Mouse (Mus musculus): ENCODE measurements around the gene Ankrd24.
"Not testable (repeated sequence)": the region's sequence is repeated elsewhere in the genome, so short reads cannot be mapped to it uniquely, and the experiment has no call there.

Ankrd24 gene

DNA sequence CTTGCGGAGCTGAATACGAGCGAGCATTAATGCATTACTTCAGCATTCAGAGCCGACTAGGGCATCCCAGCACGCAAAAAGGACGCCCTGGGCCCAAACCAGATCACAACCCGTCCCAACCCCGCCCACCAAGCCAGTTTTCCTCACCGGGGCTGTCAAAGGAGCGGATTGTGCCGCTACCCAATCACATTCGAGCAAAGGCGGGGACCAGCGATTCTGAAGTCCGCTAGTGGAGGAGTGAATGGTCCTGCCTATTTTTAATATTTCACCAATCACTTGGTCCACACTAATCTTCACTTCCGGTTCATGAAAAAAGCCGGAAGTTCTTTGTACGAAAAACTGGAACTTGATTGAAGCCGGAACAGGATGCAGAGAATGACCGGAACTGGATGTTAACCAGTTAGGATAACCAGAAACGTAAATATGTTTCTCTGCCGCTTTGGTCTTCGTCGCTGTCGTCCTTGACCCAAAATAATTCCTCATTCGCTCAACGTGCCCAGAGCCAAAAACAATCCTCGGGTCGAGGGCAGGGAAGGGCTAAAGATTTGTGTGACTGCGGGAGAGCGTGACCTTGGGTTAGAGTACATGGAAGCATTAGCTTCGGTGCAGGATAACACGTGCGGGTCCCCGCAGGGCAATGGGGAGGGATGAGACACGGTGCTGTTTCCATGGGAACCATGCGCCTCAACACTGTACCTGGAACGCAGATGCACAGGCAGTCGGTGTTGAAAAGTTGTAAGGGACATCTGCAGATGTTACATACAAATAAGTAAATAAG, 22.2 kb upstream of the Ankrd24 start, which contains the start of gene BC025920:
BC025920 (plus strand) TSS at position 297 of the 778 bp plus-strand sequence.
- DNase-seq, result peak; percentile 80 to 85

DNA sequence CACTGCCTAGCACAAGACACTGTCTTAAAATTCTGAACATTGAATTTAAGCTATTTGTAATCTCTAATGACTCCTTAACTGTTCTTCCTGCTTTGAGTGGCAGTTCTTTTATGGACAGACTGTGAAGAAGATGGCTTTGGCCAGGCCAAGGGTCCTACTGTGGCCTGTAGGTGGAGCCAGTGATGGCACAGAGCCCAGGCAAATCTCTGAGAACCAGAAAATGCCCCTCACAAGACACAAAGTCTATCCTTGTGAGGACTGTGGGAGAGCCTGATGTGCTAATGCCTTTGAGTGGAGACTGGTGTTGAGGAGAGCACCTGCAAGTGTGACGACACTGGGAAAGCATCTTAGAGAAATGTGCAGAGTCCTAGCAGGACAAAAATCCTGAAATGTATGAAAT, 20.0 kb upstream of the Ankrd24 start:
- no peak for DNase-seq

DNA sequence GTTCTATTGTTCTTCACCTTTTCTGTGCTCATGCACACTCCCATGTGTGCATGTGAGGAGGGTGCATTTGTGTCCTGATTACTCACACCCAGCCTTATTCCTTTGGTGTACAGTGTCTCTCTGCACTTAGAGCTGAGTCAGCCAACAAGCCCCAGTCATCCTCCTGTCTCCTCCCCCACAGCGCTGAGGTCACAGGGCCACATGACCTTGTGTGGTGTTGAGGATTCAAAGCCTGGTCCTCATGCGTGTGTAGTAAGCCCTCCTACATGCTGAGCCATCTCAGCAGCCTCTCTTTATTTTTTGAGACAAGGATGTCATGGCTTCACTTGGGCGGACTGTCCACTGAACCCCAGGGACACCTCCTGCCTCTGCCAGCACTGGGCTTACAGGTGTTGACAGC, 15.6 kb upstream of the Ankrd24 start:
- DNase-seq, result no peak

DNA sequence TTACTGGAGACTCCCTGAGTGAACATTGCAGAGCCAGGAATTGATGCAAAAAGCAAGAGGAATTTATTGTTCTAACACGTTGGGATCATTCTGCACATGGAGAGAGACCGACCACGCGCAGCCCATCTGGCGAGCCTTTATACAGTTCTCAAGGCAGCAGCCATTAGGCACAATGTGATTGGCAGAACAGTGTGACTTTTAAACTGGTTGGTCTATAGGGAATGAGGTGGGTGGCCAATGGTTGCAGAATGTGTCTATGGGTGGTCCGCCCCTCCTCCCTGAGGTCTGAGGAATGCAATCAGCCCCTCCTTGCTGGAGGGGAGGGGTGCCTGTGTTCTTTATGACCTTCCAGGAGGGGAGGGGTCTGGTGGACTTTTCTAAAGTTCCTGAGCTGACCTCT, 12.9 kb upstream of the Ankrd24 start:
- DNase-seq, result no peak

DNA sequence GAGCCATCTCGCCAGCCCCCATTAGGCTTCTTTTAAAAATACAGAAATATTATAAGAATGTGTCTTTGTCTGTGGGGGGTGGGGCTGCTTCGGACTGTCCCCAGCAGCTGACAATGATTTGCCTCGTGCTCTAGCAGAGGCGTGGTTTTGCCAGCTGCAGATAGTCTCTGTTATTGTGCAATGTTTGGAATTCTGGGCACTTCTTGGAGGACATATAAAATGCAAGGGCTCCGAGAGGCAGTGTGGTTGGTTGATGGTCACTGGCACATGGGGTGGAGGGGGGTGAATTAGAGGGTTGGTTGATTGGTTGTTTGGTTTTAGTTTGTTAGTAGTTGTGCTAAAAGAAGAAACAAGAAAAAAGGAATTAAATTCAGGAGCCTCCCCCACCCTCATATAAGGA, 8.4 kb upstream of the Ankrd24 start:
- no peak for DNase-seq

DNA sequence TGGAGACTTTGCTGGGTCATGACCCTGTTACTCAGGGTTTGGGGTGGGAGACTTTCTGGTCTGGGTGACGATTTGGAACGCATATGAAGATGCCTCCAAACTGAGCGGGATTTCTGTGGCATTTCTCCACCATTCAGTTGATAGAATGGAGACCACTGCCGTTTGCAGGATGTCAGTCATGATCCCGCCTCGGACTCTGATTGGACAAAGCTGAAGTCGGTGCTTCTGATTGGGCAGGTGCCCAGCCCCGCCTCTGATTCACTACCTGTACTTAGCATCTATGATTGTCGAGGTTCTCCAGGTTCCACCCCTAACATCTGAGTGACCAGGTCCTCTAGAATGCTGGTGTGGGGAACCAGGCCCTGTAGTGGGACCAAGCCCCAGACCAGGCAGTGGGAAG, 7.6 kb upstream of the Ankrd24 start:
- DNase-seq, result no peak

DNA sequence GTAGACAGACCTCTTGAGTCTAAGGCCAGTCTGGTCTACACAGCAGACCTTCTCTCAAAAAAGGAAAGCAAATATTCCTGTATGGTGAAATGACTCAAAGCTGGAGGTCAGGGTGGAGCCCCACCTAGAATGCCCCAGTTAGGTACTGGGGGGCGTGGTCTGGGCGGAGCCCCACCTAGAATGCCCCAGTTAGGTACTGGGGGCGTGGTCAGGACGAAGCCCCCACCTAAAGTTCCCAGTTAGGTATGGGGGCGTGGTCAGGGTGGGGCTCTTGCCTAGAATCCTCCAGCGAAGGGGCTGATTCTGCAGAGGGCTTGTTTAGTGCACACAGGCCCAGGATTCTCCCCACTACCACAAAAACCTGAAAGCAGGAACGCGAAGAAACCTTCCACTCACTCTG, 4.9 kb upstream of the Ankrd24 start:
- no peak for DNase-seq

DNA sequence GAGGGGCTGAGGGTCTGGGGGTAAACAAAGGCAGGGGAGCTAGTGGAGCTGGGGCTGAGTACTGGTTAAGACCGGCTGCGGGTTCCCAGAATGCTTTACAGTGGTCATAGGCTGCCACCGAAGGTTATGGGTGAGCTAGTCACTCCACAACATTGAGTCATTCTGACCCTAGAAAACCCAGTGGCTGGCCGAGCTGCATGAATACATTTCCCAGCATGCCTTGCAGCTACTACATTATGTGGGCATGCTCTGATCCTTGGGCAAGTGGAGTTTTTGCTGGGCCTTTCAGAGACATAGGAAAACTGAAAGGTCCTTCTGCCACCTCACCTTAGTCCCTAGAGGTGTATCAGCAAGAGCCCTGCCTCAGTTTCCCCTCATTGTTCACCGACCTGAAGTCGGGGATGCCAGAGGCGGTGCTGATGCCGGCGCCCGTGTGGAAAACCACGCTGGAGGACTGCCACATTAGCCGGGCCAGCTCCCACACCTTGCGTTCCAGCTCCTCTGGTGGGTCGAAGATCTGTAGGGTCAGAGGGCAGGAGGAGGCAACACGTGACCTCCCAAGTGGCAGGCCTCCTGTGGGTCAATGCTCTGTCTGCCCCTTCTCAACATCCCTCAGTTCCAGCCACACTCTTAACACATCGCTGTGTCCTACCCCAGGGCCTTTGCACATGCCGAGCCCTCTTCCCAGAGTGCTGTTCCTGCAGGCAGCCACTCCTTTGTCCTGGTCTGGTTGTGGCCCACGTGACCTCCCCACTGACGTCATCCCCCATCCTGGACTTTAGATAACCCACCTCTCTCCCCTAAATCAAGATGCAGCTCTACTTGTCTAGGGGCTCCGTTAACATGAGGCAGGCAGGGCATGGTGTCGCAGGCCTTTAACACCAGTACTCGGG, 2.0 kb upstream of the Ankrd24 start:
- DNase-seq, result no peak

DNA sequence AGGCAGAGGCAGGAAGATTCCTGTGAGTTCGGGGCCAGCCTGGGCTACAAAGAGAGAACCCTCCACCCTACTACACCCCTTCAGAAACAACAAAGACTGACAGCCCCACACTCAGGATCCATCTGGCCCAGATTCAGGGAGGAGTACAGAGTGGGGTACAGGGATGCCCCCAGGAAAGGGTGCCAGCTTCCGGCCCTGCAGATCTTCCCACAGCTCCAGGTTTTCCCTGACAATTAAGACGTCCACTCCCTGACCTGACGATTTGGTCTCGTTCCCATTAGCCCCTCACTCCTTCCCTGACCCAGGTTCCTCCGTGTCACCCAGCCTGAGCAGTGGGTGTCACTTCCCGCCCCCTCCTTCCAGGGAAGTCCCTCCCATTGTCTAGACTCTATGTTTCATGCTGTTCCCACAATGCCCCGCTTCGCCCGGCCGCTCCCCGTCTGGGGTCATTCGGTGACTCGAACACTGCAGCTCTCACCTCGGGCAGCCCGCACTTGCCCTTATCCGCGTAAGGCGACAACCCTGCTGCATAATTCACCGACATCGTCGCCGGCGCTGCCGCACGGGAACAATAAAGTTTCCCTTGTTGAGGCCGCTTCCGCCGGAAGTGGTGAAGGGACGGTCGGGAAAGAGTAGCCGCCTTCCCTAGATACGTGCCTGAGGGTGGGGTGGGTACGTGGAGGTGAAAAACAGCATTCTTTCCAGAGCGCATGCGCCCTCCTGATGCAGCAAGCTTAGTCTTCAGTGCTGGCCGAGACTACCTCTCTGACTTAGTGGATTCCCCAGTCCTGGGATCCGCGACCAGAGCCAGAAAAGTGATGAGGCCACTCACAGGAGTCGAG, 1.1 kb upstream of the Ankrd24 start, which contains the start of gene Sirt6:
Sirt6 (minus strand) TSS at position 804 of the 842 bp plus-strand sequence.
- peak; percentile 90 to 94 for DNase-seq

DNA sequence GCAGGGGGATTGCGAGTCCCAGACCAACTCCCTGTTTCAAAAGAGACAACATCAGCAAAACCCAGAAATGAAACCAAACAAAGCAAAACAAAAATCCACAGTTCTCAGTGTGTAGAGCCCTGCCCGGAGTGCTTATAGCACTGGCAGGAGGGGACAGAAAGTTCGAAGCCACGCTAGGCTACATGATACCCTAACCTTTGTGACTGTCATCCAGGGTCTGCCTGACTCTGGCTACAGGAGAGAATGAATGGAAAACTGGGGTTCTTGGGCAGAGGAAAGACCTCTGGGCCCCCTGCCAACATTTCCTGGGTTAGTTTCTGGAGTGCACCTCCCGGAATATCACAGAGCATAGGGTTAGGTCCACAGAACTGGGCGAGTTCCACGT, 512 bp upstream of the Ankrd24 start:
- DNase-seq, result no peak

DNA sequence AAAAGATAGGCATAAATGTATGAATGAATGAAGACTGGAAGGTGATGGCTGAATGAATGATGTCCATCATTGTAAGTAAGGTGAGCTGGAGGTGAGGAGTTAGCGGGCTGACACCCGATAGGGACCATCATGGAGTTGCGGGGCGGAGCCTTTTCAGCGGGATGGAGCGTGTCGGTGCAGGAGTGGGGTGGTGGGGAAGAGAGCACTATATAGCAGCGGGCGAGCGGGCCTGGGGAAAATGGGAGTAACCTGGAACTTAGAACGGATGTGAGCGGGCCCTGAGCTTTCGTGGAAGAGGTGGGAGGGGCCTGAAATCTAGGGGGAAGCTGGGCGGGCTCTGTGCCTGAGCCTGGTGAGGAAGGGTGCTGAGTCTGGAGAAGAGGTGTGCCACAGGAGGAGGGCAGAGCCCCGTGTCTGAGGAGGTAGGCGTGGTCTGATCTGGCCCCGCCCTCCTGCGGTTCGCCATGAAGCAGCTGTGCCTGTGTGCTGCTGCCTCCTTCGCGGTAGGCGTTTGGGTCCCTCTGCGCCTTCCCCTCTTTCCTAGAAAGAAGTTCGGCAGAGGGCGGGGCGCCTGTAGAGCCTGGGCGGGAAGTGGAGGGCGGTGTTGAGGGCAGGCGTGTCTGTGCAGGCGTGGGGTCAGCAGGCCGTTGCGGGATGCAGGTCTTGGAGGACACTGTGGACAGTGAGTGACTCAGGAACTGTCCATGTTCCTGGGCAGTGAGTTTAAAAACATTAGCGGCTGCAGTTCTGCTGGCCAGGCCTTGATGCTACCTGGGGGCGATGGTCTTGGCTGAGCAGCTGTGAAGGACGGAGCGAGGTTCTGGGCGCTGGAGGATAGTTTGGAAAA, 5.1 kb downstream of the Ankrd24 start:
- peak; percentile 87 to 93 for DNase-seq

DNA sequence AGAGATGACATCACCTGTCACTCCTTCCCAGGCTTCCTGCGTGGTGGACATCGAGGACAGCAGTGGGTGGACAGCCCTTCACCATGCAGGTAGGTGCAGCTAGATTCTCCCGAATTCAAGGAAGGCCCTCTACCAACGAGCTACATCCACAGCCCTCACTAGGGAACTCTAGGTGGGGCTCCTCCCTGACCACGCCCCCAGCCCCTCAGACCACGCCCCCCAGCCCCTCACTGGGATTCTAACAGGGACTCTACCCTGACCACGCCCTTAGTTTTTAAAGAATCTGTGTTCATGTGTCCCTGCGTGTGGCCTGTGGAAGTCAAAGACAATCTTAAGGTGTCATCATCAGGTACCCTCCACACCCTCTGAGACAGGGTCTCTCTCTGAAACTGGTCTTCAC, 8.0 kb downstream of the Ankrd24 start:
- no peak for DNase-seq

DNA sequence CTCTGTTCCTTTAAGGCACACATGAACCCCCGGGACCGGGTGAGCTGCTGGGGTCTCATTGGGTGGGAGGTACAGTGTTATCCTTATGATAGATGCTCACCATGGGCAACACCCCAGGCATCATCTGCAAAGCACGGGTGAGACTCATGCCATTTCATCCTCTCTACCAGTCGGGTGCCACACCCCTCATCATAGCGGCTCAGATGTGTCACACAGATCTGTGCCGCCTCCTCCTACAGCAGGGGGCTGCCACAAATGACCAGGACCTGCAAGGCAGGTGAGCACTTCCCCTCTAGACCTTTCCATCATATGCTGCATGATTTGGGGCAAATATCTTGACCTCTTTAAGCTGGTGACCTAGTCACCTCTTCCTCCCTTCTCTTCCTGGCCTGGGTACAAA, 9.8 kb downstream of the Ankrd24 start:
- DNase-seq, result no peak

DNA sequence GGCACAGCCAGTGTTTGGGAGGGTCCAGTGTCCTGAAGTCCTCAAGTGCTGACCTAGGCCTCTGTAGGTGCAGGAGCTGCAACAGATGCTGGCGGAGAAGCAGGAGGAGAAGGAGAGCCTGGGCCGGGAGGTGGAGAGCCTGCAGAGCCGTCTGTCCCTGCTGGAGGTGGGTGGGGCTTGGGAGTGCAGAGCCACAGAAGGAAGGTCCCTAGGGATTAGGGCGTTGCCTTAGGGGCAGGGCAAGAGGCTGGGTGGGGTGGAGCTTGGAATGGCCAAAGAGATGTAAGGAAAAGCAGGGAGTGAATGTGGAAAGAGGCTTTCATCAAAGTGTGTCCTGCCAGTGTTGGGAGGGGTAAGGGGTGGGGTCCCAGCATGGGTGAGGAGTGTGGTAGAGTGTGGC, 12.5 kb downstream of the Ankrd24 start:
- DNase-seq, result not testable (repeated sequence)

DNA sequence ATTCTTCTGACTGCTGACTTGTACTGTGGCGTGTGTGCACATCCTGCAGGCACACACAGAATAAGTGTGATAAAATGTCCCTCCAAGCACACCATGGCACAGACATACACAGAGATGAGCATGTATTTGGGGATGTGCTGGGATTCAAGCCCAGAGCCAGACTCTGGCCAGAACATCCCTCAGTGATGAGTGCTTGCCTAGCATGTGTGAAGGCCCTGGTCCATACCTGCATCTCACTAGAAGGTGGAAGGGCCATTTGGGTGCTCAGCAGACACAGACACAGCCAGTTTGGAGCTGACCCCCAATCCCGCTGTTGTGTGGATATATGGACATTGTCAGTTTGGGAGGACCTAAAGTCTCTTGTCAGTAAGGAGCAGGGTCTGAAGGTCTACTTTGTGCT, 13.2 kb downstream of the Ankrd24 start:
- DNase-seq, result no peak

DNA sequence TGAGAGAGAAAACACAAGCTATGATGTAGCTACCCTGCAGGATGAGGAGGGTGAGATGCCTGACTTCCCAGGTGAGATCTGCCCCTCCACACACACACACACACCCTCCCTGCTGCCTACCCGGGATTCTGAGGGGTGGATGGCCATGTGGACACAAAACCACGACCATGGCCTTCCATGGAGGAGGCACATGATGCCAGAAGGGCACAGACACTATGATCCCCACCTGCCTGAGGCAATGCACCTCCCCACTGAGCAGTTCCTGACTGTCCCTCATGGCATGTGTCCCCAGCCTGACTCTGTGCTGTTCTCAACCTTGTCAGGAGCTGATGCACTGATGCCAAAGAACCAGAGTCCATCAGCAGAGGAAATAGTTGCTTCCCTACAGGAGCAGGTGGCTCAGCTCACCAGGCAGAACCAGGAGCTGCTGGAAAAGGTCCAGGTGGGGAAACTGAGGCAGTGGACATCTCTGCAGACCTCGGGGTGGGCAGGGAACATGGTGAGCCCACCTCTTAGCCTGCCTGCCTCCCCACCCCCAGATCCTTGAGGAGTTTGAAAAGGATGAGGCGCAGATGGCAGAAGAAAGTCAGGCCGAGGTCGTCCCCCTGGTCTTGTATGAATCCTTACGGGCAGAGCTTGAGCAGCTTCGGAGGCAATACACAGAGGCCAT, 13.8 kb downstream of the Ankrd24 start:
- no peak for DNase-seq

DNA sequence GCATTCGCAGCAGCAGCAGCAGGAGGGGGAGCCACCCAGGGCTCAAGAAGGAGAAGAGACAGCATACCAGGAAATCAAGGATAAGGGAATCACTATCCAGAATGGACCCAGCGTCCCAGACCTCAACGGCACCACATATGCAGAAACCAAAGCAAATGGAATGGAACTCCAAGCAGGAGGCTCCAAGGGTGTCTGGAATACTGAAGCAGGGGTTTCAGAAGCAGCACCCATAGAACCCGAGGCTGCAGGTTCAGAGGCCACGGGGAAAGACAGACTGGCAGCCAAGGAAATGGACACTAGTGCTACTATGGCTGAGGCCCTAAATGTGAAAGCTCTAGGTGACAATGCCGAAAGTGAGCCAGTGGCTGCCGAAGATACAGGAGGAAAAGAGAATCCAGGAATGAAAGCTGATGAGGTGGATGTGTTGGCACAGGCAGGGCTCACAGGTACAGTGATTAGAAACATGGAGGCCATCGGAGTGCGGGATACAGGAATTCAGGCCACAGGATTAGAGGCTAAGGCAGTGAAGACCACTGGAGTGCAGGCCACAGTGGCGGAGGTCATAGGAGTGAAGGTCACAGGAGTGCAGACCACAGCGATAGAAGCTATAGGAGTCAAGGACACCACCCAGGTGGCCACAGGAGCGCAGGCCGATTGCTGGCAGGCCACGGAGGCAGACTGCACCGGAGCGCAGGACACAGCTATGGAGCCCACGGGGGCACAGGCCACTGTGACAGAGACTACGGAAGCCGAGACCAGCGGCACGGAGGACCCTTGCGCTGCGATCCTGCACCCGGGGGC, 14.5 kb downstream of the Ankrd24 start:
- DNase-seq, result no peak

DNA sequence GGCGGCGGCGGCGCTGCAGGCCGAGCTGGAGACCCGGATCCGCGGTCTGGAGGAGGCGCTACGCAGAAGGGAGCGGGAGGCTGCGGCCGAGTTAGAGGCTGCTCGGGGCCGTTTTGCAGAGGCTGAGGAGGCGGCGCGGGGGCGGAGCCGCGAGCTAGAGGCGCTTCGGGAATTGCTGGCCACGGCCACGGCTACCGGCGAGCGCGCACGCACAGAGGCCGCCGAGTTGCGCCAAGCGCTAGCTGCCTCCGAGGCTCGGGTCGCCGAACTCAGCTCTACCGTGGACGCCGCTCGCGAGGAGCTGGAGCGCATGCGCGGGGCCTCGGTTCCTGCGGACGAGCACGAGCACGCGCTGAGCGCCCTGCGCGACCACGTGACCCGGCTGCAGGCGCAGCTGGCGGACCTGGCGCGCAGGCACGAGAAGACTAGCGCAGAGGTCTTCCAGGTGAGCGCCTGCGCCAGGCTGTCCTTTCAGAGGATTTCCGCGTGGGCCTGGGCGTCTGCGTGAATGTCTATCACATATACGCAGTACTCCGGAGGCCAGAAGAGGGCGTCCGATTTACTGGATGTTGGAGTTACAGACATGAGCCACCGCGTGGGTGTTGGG, 15.2 kb downstream of the Ankrd24 start:
- peak; percentile 94 to 98 for DNase-seq

DNA sequence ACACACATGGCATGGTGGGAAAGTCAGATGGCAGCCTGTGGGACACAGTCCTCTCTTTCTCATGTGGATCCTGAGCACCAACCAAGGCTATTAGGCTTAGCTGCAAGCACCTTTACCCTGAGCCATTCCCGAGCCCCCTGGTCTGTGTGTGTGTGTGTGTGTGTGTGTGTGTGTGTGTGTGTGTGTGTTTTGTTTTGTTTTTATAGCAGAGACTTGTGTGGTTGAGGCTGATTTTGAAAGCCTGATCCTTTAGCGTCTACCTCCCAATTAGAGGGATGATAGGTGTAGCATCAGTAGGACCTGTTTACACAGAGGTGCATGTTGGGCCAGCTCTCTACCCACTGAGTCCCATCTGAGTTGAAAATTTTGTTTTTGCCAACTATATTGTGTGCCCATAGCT, 15.8 kb downstream of the Ankrd24 start:
- no peak for DNase-seq

DNA sequence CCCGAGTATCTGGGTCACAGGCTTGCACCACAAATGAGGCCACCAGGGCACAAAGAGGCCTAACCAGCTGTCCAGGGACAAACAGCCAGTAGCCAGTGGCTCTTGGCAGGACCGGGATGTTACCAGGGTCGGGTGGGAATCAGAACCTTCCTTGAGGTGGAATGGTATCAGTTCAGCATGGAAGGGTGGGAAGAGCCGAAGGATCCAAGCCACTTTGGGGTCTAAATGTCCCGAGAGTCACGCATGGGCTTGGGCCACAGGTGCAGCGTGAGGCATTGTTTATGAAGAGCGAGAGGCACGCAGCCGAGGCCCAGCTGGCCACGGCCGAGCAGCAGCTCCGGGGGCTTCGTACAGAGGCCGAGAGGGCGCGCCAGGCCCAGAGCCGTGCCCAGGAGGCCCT, 16.4 kb downstream of the Ankrd24 start:
- DNase-seq, result no peak

Data from thymus, postnatal 36 days (tissue).